Mouse (Mus musculus): Measurements from ENCODE around the gene Dgcr6. TPM values are rescaled to one million over a fixed set of nuclear protein-coding genes. Genes with fewer than 3 reads are reported as not detected.

Gene Dgcr6
- total RNA-seq, 2 experiments from 2014 or later = 66.1 to 70.8 TPM

GRCm38 (mm10) chr16:18072089-18072488 is 19.4 kb downstream of the Dgcr6 start:
- DNase-seq = no peak

GRCm38 (mm10) chr16:18073259-18073962 is 20.8 kb downstream of the Dgcr6 start:
- no peak for DNase-seq

GRCm38 (mm10) chr16:18074611-18075010 is 22.0 kb downstream of the Dgcr6 start:
- DNase-seq = no peak

- no peak for DNase-seq
Observed at GRCm38 (mm10) chr16:18075201-18075600, 22.5 kb downstream of the Dgcr6 start.

- no peak for DNase-seq
Observed at GRCm38 (mm10) chr16:18078314-18079015, 25.8 kb downstream of the Dgcr6 start.

GRCm38 (mm10) chr16:18079300-18079699 is 26.6 kb downstream of the Dgcr6 start:
- DNase-seq = no peak

GRCm38 (mm10) chr16:18080171-18080570 is 27.5 kb downstream of the Dgcr6 start:
- DNase-seq = no peak

- no peak for DNase-seq
Observed at GRCm38 (mm10) chr16:18081149-18081827, 28.6 kb downstream of the Dgcr6 start.

- DNase-seq = no peak
Observed at GRCm38 (mm10) chr16:18082291-18082690, 29.6 kb downstream of the Dgcr6 start.

GRCm38 (mm10) chr16:18083231-18083951 is 30.7 kb downstream of the Dgcr6 start:
- peak; percentile 56 to 72 for DNase-seq

- DNase-seq = no peak
Observed at GRCm38 (mm10) chr16:18084262-18084661, 31.6 kb downstream of the Dgcr6 start.

GRCm38 (mm10) chr16:18087101-18087500 is 34.4 kb downstream of the Dgcr6 start:
- DNase-seq = no peak

- no peak for DNase-seq
Observed at GRCm38 (mm10) chr16:18096348-18096747, 43.7 kb downstream of the Dgcr6 start.

GRCm38 (mm10) chr16:18102816-18103215 is 50.2 kb downstream of the Dgcr6 start:
- no peak for DNase-seq

GRCm38 (mm10) chr16:18103366-18103765 is 50.7 kb downstream of the Dgcr6 start:
- DNase-seq = no peak

- DNase-seq = no peak
Observed at GRCm38 (mm10) chr16:18103808-18104207, 51.1 kb downstream of the Dgcr6 start.

- peak; percentile 72 to 75 for DNase-seq
Observed at GRCm38 (mm10) chr16:18108221-18108966, 55.7 kb downstream of the Dgcr6 start.

GRCm38 (mm10) chr16:18111042-18111441 is 58.4 kb downstream of the Dgcr6 start:
- DNase-seq = no peak

GRCm38 (mm10) chr16:18116467-18116866 is 63.8 kb downstream of the Dgcr6 start:
- DNase-seq = no peak

GRCm38 (mm10) chr16:18118285-18118684 is 65.6 kb downstream of the Dgcr6 start:
- no peak for DNase-seq

GRCm38 (mm10) chr16:18119031-18119730 is 66.5 kb downstream of the Dgcr6 start:
- peak in 1 of 2 experiments; percentile 59 for DNase-seq
